Mouse (Mus musculus): ENCODE data around the gene H2-K1.
A peak's percentile ranks its signal among the peaks of the same experiment; 100 is the strongest.
"Not testable (repeated sequence)": the region's sequence is repeated elsewhere in the genome, so short reads cannot be mapped to it uniquely, and the experiment has no call there.

H2-K1 gene

GRCm38 (mm10) chr17:33953961-33954565 is 46.1 kb downstream of the H2-K1 start:
- no peak for DNase-seq

- DNase-seq: no peak
These were observed 46.8 kb downstream of the H2-K1 start for GRCm38 (mm10) chr17:33953310-33953709.

GRCm38 (mm10) chr17:33952879-33953278 is 47.3 kb downstream of the H2-K1 start:
- no peak for DNase-seq

GRCm38 (mm10) chr17:33952015-33952414 is 48.1 kb downstream of the H2-K1 start:
- DNase-seq: not testable (repeated sequence)

GRCm38 (mm10) chr17:33951021-33951946 is 48.9 kb downstream of the H2-K1 start, which contains the start of gene B3galt4:
Gene B3galt4, minus strand, starts transcription at chr17:33951488.
- peak; percentile 72 to 75 for DNase-seq

GRCm38 (mm10) chr17:33950131-33950625 is 50.0 kb downstream of the H2-K1 start:
- DNase-seq: no peak

- DNase-seq: no peak
These were observed 51.1 kb downstream of the H2-K1 start for GRCm38 (mm10) chr17:33948905-33949537.

- no peak for DNase-seq
These were observed 51.9 kb downstream of the H2-K1 start for GRCm38 (mm10) chr17:33948090-33948904.

GRCm38 (mm10) chr17:33947430-33948089 is 52.6 kb downstream of the H2-K1 start:
- no peak for DNase-seq

Measured in B cell, adult 2 months (primary cell).